Mouse (Mus musculus): ENCODE results near the gene Ybx1. TPM values are rescaled to one million over a fixed set of nuclear protein-coding genes. Genes with fewer than 3 reads are reported as not detected.

Gene Ybx1
- polyA plus RNA-seq, 1 experiment from 2014 or later = 1,089 TPM

DNA sequence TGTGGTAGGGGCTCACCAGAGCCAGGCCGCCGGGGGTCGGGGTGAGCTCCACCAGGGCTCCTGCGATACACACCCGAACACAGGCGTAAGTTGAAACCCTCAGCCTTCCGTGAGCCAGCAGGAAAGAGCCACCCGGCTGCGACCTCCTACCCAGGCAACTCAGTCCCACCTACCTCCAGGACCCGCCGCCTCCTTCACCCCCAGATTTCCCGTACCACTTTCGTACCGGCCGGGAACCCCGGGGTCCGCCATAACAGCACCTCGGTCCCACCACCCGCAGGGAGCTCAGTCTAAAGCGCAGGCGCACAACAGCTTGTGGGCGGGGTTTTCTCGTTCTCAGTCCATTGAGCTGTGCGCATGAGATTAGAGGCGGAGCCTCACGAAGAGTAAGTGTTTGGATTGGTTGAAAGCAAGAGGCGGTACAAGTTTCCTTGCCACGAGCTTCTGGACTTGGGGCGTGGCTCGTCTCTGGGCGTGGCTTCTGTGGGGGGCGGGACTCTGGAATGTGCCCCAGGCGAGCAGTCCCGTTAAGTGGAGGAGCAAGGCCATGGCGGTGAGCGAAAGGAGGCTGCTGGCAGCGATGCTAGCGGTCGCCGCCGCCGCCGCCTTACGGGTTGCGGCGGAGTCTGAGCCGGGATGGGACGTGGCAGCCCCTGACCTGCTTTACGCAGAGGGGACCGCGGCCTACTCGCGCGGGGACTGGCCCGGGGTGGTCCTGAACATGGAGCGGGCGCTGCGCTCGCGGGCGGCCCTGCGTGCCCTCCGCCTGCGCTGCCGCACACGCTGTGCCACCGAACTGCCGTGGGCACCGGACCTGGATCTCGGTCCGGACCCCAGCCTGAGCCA is 61.8 kb downstream of the Ybx1 start, which contains the start of the genes AU022252 and P3h1:
Gene AU022252, minus strand, starts transcription at position 303 of the 846 bp plus-strand sequence.
Gene P3h1, plus strand, starts transcription at position 506 of the 846 bp plus-strand sequence.
- no peaks in the 10 kb centered on the region for H3K9me3 ChIP-seq (ENCODE audit: control insufficient read depth, low read length)
- peak within 1 kb of the TSS; percentile 20; the same call in 1 of the 2 replicates for H3K27ac ChIP-seq
- H3K4me1 ChIP-seq (replicated peaks; ENCODE audit: control insufficient read depth, insufficient read depth, low read length) = peaks cover 15% of the 10 kb centered on the region
- peak within 1 kb of the TSS; percentile 86 for H3K4me2 ChIP-seq (replicated peaks)
- no peaks in the 10 kb centered on the region for H3K27me3 ChIP-seq (ENCODE audit: control insufficient read depth, insufficient read depth, low read length)
- ATAC-seq (ENCODE audit: low FRiP score) = peak; percentile 97
- peak within 1 kb of the TSS; percentile 70 for H3K4me3 ChIP-seq (replicated peaks; ENCODE audit: low read length)
- 0 out of 2 replicates have a peak, but pooled peaks cover 16% of the 10 kb centered on the region for H3K36me3 ChIP-seq (replicated peaks; ENCODE audit: control insufficient read depth, insufficient read depth)
- peak; percentile 99 for DNase-seq (ENCODE audit: low spot score)
- under 1% methylated on average over 70 of the region's 71 CpGs for WGBS
- H3K9ac ChIP-seq = peak within 1 kb of the TSS; percentile 78

Other genes with a start within 250 kb of the Ybx1 start
- 86.5 and 92.1 TPM in 2 replicates for gene Slc2a1, start 185.9 kb downstream of the Ybx1 start, polyA plus RNA-seq (2014; fragmentation: Nextera tagmentation; extraction: Ambion mirVana)
- 3.2 and 4.9 TPM in 2 replicates for gene Zfp691, start 120.4 kb downstream of the Ybx1 start, polyA plus RNA-seq (2014; fragmentation: Nextera tagmentation; extraction: Ambion mirVana)
- 0.77 and 2.5 TPM in 2 replicates for gene Ermap, start 104.6 kb downstream of the Ybx1 start, polyA plus RNA-seq (2014; fragmentation: Nextera tagmentation; extraction: Ambion mirVana)
- 221 and 251 TPM in 2 replicates for gene Svbp, start 99.3 kb downstream of the Ybx1 start, polyA plus RNA-seq (2014; fragmentation: Nextera tagmentation; extraction: Ambion mirVana)
- 0.25 TPM in 1 of 2 replicates, not detected in the other for gene Tmem269, start 76.4 kb downstream of the Ybx1 start, polyA plus RNA-seq (2014; fragmentation: Nextera tagmentation; extraction: Ambion mirVana)
- gene AU022252, start 61.9 kb downstream of the Ybx1 start, polyA plus RNA-seq (2014; fragmentation: Nextera tagmentation; extraction: Ambion mirVana) = 26.3 and 28.2 TPM in 2 replicates
- 10.9 and 12.7 TPM in 2 replicates for gene P3h1, start 61.7 kb downstream of the Ybx1 start, polyA plus RNA-seq (2014; fragmentation: Nextera tagmentation; extraction: Ambion mirVana)
- gene Cldn19, start 39.2 kb downstream of the Ybx1 start, polyA plus RNA-seq (2014; fragmentation: Nextera tagmentation; extraction: Ambion mirVana) = 1.1 and 1.4 TPM in 2 replicates
- gene Ppih, start 25.9 kb upstream of the Ybx1 start, polyA plus RNA-seq (2014; fragmentation: Nextera tagmentation; extraction: Ambion mirVana) = 46.9 and 50.1 TPM in 2 replicates
- 19.7 and 20.9 TPM in 2 replicates for gene Ccdc30, start 120.9 kb upstream of the Ybx1 start, polyA plus RNA-seq (2014; fragmentation: Nextera tagmentation; extraction: Ambion mirVana)
- 23.4 and 25.6 TPM in 2 replicates for gene Ppcs, start 127.8 kb upstream of the Ybx1 start, polyA plus RNA-seq (2014; fragmentation: Nextera tagmentation; extraction: Ambion mirVana)
- gene Zmynd12, start 128.2 kb upstream of the Ybx1 start, polyA plus RNA-seq (2014; fragmentation: Nextera tagmentation; extraction: Ambion mirVana) = 0.23 and 0.83 TPM in 2 replicates
- 30.5 and 37.8 TPM in 2 replicates for gene Rimkla, start 198.0 kb upstream of the Ybx1 start, polyA plus RNA-seq (2014; fragmentation: Nextera tagmentation; extraction: Ambion mirVana)
- gene Foxj3, start 242.4 kb upstream of the Ybx1 start, polyA plus RNA-seq (2014; fragmentation: Nextera tagmentation; extraction: Ambion mirVana) = 30.0 and 36.4 TPM in 2 replicates
- gene Frg2f1, start 244.9 kb upstream of the Ybx1 start, polyA plus RNA-seq (2014; fragmentation: Nextera tagmentation; extraction: Ambion mirVana) = 9.2 and 10.5 TPM in 2 replicates

All from hindbrain, embryonic 14.5 days (tissue).